Mouse (Mus musculus) embryonic fibroblast, embryonic 13.5 days (primary cell): ENCODE measurements around the gene Card9. TPM values are rescaled to one million over a fixed set of nuclear protein-coding genes. Genes with fewer than 3 reads are reported as not detected.

ENCODE experiments used
- H3K27ac ChIP-seq: 2 replicates; pipeline ENCODE4 v1.5.1; 2012; ENCODE audit warnings: low read length, control low read depth, inconsistent platforms; ENCODE audit not compliant: insufficient read depth
- H3K4me1 ChIP-seq: 2 replicates; pipeline ENCODE4 v1.6.1; 2011; ENCODE audit warnings: low read length; ENCODE audit not compliant: control insufficient read depth, insufficient read depth
- H3K4me3 ChIP-seq: 2 replicates; pipeline ENCODE4 v1.5.1; 2011; ENCODE audit warnings: mild to moderate bottlenecking, control low read depth, low read length; ENCODE audit not compliant: insufficient read depth
- CTCF ChIP-seq: IDR thresholded peaks from 2 replicates; pipeline ENCODE4 v1.5.1; 2011; ENCODE audit warnings: mild to moderate bottlenecking, control low read depth, low read length, moderate library complexity, borderline replicate concordance; ENCODE audit not compliant: insufficient read depth
- POLR2A ChIP-seq: IDR thresholded peaks from 2 replicates; pipeline ENCODE4 v1.6.1; 2011; ENCODE audit warnings: low read depth, mild to moderate bottlenecking, control low read depth, low read length, moderate library complexity
- polyA plus RNA-seq: library from polyadenylated mRNA; stranded (reverse); fragments of >200 nt; gene quantifications from 2 replicates; pipeline ENCODE4 v1.2.4, GENCODE M21; 2011; ENCODE audit warnings: low read depth; ENCODE audit not compliant: missing spikeins, insufficient read length

Card9 gene
- polyA plus RNA-seq, 1 experiment: not detected

GRCm38 (mm10) chr2:26352291-26352910 lies 8.3 kb downstream of the Card9 start:
- H3K27ac ChIP-seq: no peak overlapping the region
- peak overlapping the region; percentile 62 for H3K4me3 ChIP-seq
- TF ChIP-seq POLR2A (no peak), CTCF (no peak)
- H3K4me1 ChIP-seq: no peaks in the 10 kb centered on the region

GRCm38 (mm10) chr2:26351358-26352290 lies 9.1 kb downstream of the Card9 start, which contains the start of gene Dnlz:
Gene Dnlz (minus strand): TSS chr2:26352110.
- Histone ChIP-seq H3K4me1 (no peaks in the 10 kb centered on the region), H3K4me3 (peak within 1 kb of the TSS; percentile 67), H3K27ac (peak within 1 kb of the TSS; percentile 55)
- TF ChIP-seq POLR2A (peak; percentile 62), CTCF (peak; percentile 66; the same call in 1 of the 2 replicates)

GRCm38 (mm10) chr2:26348241-26348640 lies 12.5 kb downstream of the Card9 start:
- TF ChIP-seq CTCF (no peak), POLR2A (no peak)
- no peak overlapping the region for H3K27ac ChIP-seq
- H3K4me1 ChIP-seq: no peaks in the 10 kb centered on the region

DNA sequence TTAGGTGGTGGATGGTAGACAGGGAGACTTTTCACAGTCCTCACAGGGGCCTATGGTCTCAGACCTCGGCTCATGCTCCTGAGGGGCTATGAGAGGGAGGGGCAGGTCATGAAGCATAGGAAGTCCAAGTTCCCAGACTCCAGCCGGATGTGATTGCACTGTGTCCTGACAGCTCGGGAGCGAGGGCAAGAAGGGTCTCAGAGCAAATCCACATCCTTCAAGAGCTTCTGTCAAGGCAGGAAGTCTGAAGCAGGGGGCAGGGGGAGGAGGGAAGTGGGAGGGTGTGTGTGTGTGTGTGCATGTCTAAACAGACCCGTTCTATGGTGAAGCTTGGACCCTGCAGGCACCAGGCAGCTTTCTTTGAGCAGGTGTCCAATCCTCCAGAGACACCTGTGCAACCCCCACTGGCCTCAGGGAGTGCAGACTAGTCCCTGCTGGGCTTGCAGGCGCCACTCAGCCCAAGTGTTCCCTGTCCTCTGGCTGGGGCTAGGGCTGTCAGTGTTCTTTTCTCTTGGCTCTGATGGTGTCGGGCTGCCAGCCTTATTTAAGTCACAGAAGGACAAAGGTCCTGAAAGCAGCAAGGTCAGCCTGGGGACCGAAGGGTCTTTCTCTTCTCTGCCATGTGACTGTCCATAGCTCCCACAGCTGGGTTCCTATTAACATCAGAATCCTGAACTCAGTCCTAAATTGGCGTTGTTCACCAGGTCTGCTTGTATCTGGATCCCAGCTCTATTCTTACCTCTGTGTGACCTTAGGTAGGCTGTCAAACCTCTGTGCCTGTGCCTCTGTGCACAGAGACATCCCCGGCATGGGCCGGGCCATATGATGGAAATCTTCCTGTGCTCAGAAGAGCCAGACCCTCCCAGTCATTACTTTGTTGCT lies 17.9 kb downstream of the Card9 start:
- TF ChIP-seq POLR2A (no peak), CTCF (no peak)
- Histone ChIP-seq H3K27ac (no peak overlapping the region), H3K4me1 (no peaks in the 10 kb centered on the region)

More at GRCm38 (mm10) chr2:26348241-26348640, 12.5 kb downstream of the Card9 start:
- H3K4me3 ChIP-seq: no peak overlapping the region

GRCm38 (mm10) chr2:26342044-26342443 lies 18.7 kb downstream of the Card9 start:
- Histone ChIP-seq H3K4me3 (no peak overlapping the region), H3K4me1 (no peaks in the 10 kb centered on the region), H3K27ac (no peak overlapping the region)
- no peak for TF ChIP-seq CTCF
- no peak for TF ChIP-seq POLR2A

More for the DNA sequence above, 17.9 kb downstream of the Card9 start:
- H3K4me3 ChIP-seq: no peak overlapping the region

- Histone ChIP-seq H3K27ac (no peak overlapping the region), H3K4me1 (no peaks in the 10 kb centered on the region), H3K4me3 (no peak overlapping the region)
- no peak for TF ChIP-seq CTCF
- TF ChIP-seq POLR2A: no peak
Observed at GRCm38 (mm10) chr2:26341510-26341981, 19.2 kb downstream of the Card9 start.

GRCm38 (mm10) chr2:26339204-26339551 lies 21.5 kb downstream of the Card9 start:
- no peak overlapping the region for H3K27ac ChIP-seq
- H3K4me3 ChIP-seq: no peak overlapping the region
- TF ChIP-seq POLR2A (no peak), CTCF (no peak)
- H3K4me1 ChIP-seq: no peaks in the 10 kb centered on the region

GRCm38 (mm10) chr2:26338302-26339203 lies 22.2 kb downstream of the Card9 start:
- H3K4me3 ChIP-seq: no peak overlapping the region
- H3K4me1 ChIP-seq: no peaks in the 10 kb centered on the region
- H3K27ac ChIP-seq: no peak overlapping the region
- TF ChIP-seq POLR2A: no peak
- no peak for TF ChIP-seq CTCF

- Histone ChIP-seq H3K27ac (no peak overlapping the region), H3K4me1 (no peaks in the 10 kb centered on the region; the same call in 1 of the 2 replicates)
Observed at GRCm38 (mm10) chr2:26330702-26331101, 30.0 kb downstream of the Card9 start.

More at GRCm38 (mm10) chr2:26330702-26331101, 30.0 kb downstream of the Card9 start:
- TF ChIP-seq CTCF: no peak
- TF ChIP-seq POLR2A: no peak
- H3K4me3 ChIP-seq: no peak overlapping the region
